Mouse (Mus musculus) CD4-positive, CD25-positive, alpha-beta regulatory T cell, adult 4 months (primary cell): ENCODE data around the gene Lsm5. TPM values are rescaled to one million over a fixed set of nuclear protein-coding genes. Genes with fewer than 3 reads are reported as not detected.
A peak's percentile ranks its signal among the peaks of the same experiment; 100 is the strongest.

Experiments
- ATAC-seq: one replicate; pipeline ENCODE4 v1.8.0; 2017
- polyA plus RNA-seq, 2 experiments: library from polyadenylated mRNA; unstranded; fragments of 100-300 nt; shearing (Covaris generic); gene quantifications; one replicate each; pipeline ENCODE4 v1.2.1; 2017

Lsm5 gene
- 100 to 1,000 TPM in 1 of 2 experiments, 10 to 100 TPM in 1; 85.6 to 125 TPM for polyA plus RNA-seq

DNA sequence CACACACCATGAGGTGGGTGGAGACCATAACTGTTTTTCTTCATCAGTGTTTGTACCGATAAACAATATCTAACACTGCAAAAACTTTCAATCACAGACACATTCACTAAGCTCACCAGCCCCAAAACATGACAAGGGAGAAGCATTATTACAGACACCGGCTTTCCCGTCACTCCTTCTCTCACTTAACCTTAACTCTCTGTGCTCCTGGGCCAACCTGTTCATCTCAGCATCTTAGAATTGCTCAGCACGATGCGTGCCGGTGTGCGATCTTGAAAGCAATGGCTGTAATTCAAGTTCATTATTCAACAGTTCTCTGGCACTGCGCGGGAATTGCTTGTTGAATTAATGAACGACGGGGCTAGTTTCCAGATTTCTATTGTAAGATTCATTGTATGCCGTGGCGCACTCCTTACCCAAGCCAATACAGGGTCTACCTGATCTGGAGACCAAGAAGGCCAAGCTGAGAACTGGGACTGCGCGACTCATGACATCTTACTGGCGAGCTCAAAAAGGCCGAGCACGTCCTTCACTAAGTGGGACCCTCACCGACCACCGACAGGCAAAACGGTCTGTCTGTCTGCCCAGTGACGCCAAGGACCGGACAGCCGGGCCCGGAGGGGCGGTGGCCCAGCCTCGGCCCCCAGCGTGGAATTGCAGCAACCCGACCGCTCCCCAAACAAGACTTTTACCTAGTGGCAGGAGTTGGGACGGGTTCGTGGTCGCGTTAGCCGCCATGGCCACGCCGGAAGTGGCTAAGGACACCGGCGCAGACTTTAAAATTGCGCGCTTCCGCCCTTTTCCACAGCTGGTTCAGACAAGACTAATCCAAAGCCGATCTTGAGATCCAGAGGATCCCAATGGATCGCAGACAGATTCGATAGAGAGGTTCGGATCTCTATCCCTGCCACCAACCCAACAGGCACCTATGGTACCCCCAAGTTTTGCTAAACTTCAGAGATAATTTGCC is at the start of gene Lsm5:
Gene Lsm5 (minus strand): TSS at position 780 of the 970 bp plus-strand sequence.
- peak; percentile 97 for ATAC-seq

DNA sequence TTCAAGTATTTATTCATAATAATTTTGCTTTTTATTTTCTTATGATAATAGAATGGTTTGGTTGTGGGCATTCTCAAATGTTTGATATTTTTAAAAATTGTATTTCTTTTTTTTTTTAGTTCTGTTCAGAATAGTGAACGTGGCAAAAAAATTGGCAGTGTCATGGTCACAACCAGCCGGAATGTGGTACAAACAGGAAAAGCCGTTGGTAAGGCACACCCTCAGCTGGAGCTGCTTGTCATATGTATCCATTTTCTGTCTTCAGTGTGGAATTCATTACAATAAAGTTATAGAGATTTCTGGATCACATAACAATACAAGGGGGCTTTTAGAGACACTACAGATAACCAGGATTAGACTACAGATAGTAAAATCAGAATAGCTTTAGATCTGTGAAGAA is 49.2 kb upstream of the Lsm5 start:
- ATAC-seq: no peak

DNA sequence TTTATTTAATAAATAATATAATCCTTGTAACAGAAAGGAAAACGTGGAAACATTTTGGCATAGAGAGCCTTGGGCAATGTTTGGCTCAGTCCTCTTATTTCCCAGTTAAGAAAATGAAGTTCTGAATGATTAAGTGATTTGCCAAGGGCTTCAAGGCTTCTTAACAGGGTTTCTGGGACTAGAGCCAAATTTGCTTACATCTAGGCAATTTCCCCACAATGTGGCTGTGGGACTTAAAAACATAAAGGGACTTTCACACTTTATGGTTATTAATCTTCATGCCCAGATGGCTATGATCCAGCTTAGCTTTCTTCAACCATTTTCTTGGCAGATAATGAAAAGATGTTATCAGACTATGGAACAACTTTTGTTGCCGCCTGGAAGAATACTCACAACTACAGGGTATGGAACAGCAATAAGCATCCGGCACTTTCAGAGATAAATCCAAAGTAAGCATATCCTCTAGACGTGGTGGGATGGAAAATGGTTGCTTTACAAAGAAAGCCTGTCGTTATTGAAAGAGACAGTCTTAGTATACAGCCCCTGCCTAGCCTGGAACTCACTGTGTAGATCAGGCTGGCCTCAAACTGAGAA is 41.5 kb upstream of the Lsm5 start:
- ATAC-seq: no peak

- ATAC-seq: no peak
Measured at GRCm38 (mm10) chr6:56732545-56732944, 28.0 kb upstream of the Lsm5 start.

- ATAC-seq: no peak
Measured at GRCm38 (mm10) chr6:56720877-56721276, 16.4 kb upstream of the Lsm5 start.

- ATAC-seq: no peak
Measured at GRCm38 (mm10) chr6:56719071-56719470, 14.6 kb upstream of the Lsm5 start.

DNA sequence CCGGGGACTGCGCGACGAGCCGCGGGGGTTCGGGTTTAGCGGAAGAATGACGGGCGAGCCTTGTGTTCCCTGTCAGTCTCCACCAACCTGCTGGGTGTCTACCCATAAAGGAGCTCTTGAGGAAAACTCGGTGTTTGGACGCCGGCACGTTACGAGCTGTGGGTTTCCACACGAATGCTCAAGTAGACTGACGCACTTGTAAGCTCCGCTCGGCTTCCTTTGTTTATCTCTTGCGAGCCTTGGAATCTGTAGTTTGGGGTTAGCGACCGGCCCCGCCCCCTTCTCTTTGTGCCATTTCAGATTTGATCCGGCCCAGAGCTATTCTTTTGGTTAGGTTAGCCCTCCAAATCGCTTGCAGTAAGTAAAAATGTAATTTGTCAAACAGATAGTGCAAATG is 10.8 kb upstream of the Lsm5 start:
- ATAC-seq: peak; percentile 31

GRCm38 (mm10) chr6:56714574-56715269 is 10.2 kb upstream of the Lsm5 start, which contains the start of gene Avl9:
Avl9 (plus strand) TSS chr6:56714899.
- ATAC-seq: peak; percentile 91

GRCm38 (mm10) chr6:56714186-56714573 is 9.7 kb upstream of the Lsm5 start:
- no peak for ATAC-seq

DNA sequence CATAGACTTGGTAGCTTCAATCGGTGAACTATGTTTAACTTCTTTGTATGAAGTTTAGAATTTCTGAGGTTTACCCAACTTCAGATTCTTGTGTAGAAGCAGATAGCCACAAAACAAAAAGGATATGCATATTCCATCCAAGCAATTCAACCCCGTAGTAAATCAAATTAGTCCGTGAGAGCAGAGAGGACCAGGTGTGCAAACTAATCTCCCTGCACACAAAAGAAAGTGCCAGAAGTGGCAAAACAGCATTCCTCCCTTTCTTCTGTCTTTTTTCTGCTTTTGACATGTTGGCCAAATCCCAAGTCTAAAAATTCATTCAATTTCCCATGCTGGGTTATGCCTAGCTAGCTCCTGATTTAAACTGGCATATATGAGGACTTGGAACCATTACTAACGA is 12.1 kb downstream of the Lsm5 start:
- ATAC-seq: no peak

- ATAC-seq: peak; percentile 77
Measured at GRCm38 (mm10) chr6:56691205-56691604, 13.3 kb downstream of the Lsm5 start.

- ATAC-seq: no peak
Measured at GRCm38 (mm10) chr6:56688238-56688637, 16.3 kb downstream of the Lsm5 start.

DNA sequence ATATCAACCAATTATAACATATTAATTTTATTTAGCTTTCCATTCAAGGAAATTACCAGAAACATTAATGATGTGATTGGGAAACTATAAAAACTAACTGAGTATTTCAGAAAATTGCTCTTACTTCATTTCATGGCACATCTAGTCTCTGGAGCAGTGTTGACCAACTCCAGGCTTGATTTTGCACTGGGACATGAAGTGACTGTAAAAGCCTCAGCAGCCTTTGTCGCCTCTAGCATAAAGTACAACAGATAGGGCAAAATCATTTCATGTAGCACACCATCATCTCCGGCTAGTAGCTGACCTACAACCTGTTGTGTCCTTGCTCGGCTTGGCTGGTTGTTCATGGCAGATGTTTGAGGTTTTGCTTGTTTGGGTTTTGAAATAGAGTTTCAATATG is 40.1 kb downstream of the Lsm5 start:
- no peak for ATAC-seq

GRCm38 (mm10) chr6:56655393-56655792 is 49.1 kb downstream of the Lsm5 start:
- no peak for ATAC-seq

- no peak for ATAC-seq
Measured at GRCm38 (mm10) chr6:56652121-56652592, 52.4 kb downstream of the Lsm5 start.

Other genes starting within 250 kb of the Lsm5 start
- gene Pde1c, start 135.6 kb downstream of the Lsm5 start, polyA plus RNA-seq: under 1 TPM in 1 of 2 experiments, not detected in 1; 0.09 TPM
- 10 to 100 TPM; 12.9 to 14.6 TPM for gene Avl9, start 10.2 kb upstream of the Lsm5 start, polyA plus RNA-seq
- 10 to 100 TPM; 22.9 to 27.2 TPM for gene Kbtbd2, start 93.1 kb upstream of the Lsm5 start, polyA plus RNA-seq
- gene Fkbp9, start 127.3 kb upstream of the Lsm5 start, polyA plus RNA-seq: not detected
- gene Nt5c3, start 219.2 kb upstream of the Lsm5 start, polyA plus RNA-seq: 10 to 100 TPM; 57.3 to 63.7 TPM
- gene Vmn1r4, start 219.3 kb upstream of the Lsm5 start, polyA plus RNA-seq: under 1 TPM in 1 of 2 experiments, not detected in 1; 0.16 TPM